Comparison of ENCODE assay signal across 8 mouse cellular contexts in the genomic region with DNA sequence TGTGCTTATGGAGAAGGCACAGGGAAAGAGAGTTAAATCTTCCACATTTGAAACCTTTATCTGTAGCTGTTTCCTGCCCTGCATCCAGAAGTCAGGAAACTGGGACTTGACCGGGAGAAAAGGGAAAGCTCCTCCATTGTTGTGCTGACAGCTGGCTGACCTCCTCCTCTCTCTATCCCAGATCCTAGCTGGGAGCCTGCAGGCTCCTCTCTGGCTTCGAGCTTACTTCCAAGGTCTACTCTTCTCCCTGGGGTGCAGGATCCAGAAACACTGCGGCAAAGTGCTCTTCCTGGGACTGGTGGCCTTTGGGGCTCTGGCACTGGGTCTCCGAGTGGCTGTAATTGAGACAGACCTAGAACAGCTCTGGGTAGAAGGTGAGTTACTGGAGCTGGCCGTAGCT. TPM values are rescaled to one million over a fixed set of nuclear protein-coding genes. Genes with fewer than 3 reads are reported as not detected.
DNase-seq lines count a peak whose midpoint lies in the region; ATAC-seq lines count a peak whose summit lies in the region.

No protein-coding gene starts in this region.

- WGBS in embryonic facial prominence, embryonic 14.5 days: 9% methylated on average over 5 of the region's 5 CpGs
- WGBS in hindbrain, embryonic 15.5 days: 6% methylated on average over 5 of the region's 5 CpGs
- WGBS in midbrain, embryonic 16.5 days: 11% methylated on average over 5 of the region's 5 CpGs

- ATAC-seq in embryonic facial prominence, embryonic 14.5 days (ENCODE audit: low read depth): no peak
- ATAC-seq in hindbrain, embryonic 15.5 days (ENCODE audit: low FRiP score, low read depth): 0 out of 2 replicates have a peak, but pooled peaks have one; percentile 10
- no peak; the same call in 1 of the 2 replicates for ATAC-seq in midbrain, embryonic 16.5 days
- ATAC-seq in granulocyte monocyte progenitor cell, adult 5-6 weeks (replicated peaks; ENCODE audit: poor library complexity, severe bottlenecking): no peak

- peak; percentile 40 for DNase-seq in adrenal gland, postnatal 14 days
- DNase-seq in adrenal gland, adult 8-10 months: no peak
- DNase-seq in embryonic facial prominence, embryonic 14.5 days (ENCODE audit: low spot score): no peak
- DNase-seq in layer of hippocampus, postnatal 14 days (ENCODE audit: low spot score in 2 of 2): no peak
- no peak for DNase-seq in left cerebral cortex, postnatal 4 days

- intact Hi-C loops in left cerebral cortex, postnatal 4 days (cut with DNase I): no loop called here

- H3K9me3 ChIP-seq in embryonic facial prominence, embryonic 14.5 days (ENCODE audit: control insufficient read depth, low read length): no peaks in the 10 kb centered on the region
- H3K9me3 ChIP-seq in hindbrain, embryonic 15.5 days: no peaks in the 10 kb centered on the region
- no peaks in the 10 kb centered on the region for H3K9me3 ChIP-seq in midbrain, embryonic 16.5 days (replicated peaks; ENCODE audit: control insufficient read depth, low read length, poor library complexity, severe bottlenecking)

- no peaks in the 10 kb centered on the region for H3K36me3 ChIP-seq in embryonic facial prominence, embryonic 14.5 days (ENCODE audit: control insufficient read depth, insufficient read depth, low read length)
- no peaks in the 10 kb centered on the region for H3K36me3 ChIP-seq in hindbrain, embryonic 15.5 days
- peaks cover 2% of the 10 kb centered on the region; the same call in 1 of the 2 replicates for H3K36me3 ChIP-seq in midbrain, embryonic 16.5 days (ENCODE audit: control insufficient read depth, insufficient read depth, low read length)

- H3K4me1 ChIP-seq in embryonic facial prominence, embryonic 14.5 days (ENCODE audit: control insufficient read depth, insufficient read depth, low read length): peaks cover 18% of the 10 kb centered on the region
- H3K4me1 ChIP-seq in hindbrain, embryonic 15.5 days (replicated peaks): peaks cover 34% of the 10 kb centered on the region
- peaks cover 21% of the 10 kb centered on the region for H3K4me1 ChIP-seq in midbrain, embryonic 16.5 days (ENCODE audit: control insufficient read depth, insufficient read depth, low read length)

- H3K4me3 ChIP-seq in embryonic facial prominence, embryonic 14.5 days (ENCODE audit: low read depth, low read length): peak overlapping the region; percentile 66
- H3K4me3 ChIP-seq in hindbrain, embryonic 15.5 days: peak overlapping the region; percentile 76
- peak overlapping the region; percentile 76 for H3K4me3 ChIP-seq in midbrain, embryonic 16.5 days (ENCODE audit: low read depth, low read length)

- no peaks in the 10 kb centered on the region for H3K27me3 ChIP-seq in embryonic facial prominence, embryonic 14.5 days (replicated peaks; ENCODE audit: control insufficient read depth, insufficient read depth, low read length)
- 0 out of 2 replicates have a peak, but pooled peaks cover 2% of the 10 kb centered on the region for H3K27me3 ChIP-seq in hindbrain, embryonic 15.5 days
- peaks cover 3% of the 10 kb centered on the region; the same call in 1 of the 2 replicates for H3K27me3 ChIP-seq in midbrain, embryonic 16.5 days (ENCODE audit: control insufficient read depth, insufficient read depth, low read depth, low read length)

- peak overlapping the region; percentile 74 for H3K9ac ChIP-seq in embryonic facial prominence, embryonic 14.5 days (ENCODE audit: low read depth, low read length)
- peak overlapping the region; percentile 70 for H3K9ac ChIP-seq in hindbrain, embryonic 15.5 days
- H3K9ac ChIP-seq in midbrain, embryonic 16.5 days (ENCODE audit: low read depth, low read length): peak overlapping the region; percentile 91

- peak overlapping the region; percentile 99 for H3K4me2 ChIP-seq in embryonic facial prominence, embryonic 14.5 days (ENCODE audit: low read depth, low read length)
- peak overlapping the region; percentile 92 for H3K4me2 ChIP-seq in hindbrain, embryonic 15.5 days
- H3K4me2 ChIP-seq in midbrain, embryonic 16.5 days (ENCODE audit: low read length): peak overlapping the region; percentile 92

- H3K27ac ChIP-seq in embryonic facial prominence, embryonic 14.5 days (replicated peaks; ENCODE audit: low read depth, low read length): peak overlapping the region; percentile 57; the same call in 1 of the 2 replicates
- H3K27ac ChIP-seq in hindbrain, embryonic 15.5 days (replicated peaks): peak overlapping the region; percentile 52
- H3K27ac ChIP-seq in midbrain, embryonic 16.5 days (ENCODE audit: low read length): peak overlapping the region; percentile 45; the same call in 1 of the 2 replicates

RNA-seq across cellular contexts. Expression of a gene that starts 0.8 kb away (rescaled TPM):
- 7.9 and 8.3 TPM in 2 replicates for total RNA-seq in adrenal gland, postnatal 14 days (2021)
- 1 to 10 TPM; 3.8 to 9.0 (median 8.3) TPM for total RNA-seq in adrenal gland, adult 8-10 months (2022)
- polyA plus RNA-seq in embryonic facial prominence, embryonic 14.5 days (2014; fragmentation: Nextera tagmentation; extraction: Ambion mirVana): 9.0 and 11.0 TPM in 2 replicates
- polyA plus RNA-seq in hindbrain, embryonic 15.5 days (2015; fragmentation: Nextera tagmentation; extraction: Ambion mirVana): 7.3 and 8.0 TPM in 2 replicates
- 7.4 and 9.5 TPM in 2 replicates for polyA plus RNA-seq in midbrain, embryonic 16.5 days (2015; fragmentation: Nextera tagmentation; extraction: Ambion mirVana)
- total RNA-seq in layer of hippocampus, postnatal 14 days (2021): 1 to 10 TPM; 1.9 to 3.6 TPM
- 1 to 10 TPM; 5.8 to 6.5 TPM for total RNA-seq in left cerebral cortex, postnatal 4 days (2021)
- total RNA-seq in granulocyte monocyte progenitor cell, adult 5-6 weeks (2014; fragmentation: Nextera tagmentation): 0.97 TPM in 1 of 2 replicates, not detected in the other
- not detected in 2 replicates for total RNA-seq in granulocyte monocyte progenitor cell, adult 5-6 weeks (2017)

RNA-seq across cellular contexts. Expression of a gene that starts 28.9 kb away (rescaled TPM):
- total RNA-seq in adrenal gland, postnatal 14 days (2021): 6.3 and 10.2 TPM in 2 replicates
- total RNA-seq in adrenal gland, adult 8-10 months (2022): 10 to 100 TPM in 1 of 4 experiments, 1 to 10 TPM in 3; 6.6 to 11.4 (median 9.1) TPM
- polyA plus RNA-seq in embryonic facial prominence, embryonic 14.5 days (2014; fragmentation: Nextera tagmentation; extraction: Ambion mirVana): 6.6 and 7.0 TPM in 2 replicates
- 4.7 and 5.1 TPM in 2 replicates for polyA plus RNA-seq in hindbrain, embryonic 15.5 days (2015; fragmentation: Nextera tagmentation; extraction: Ambion mirVana)
- 3.9 and 4.0 TPM in 2 replicates for polyA plus RNA-seq in midbrain, embryonic 16.5 days (2015; fragmentation: Nextera tagmentation; extraction: Ambion mirVana)
- 1 to 10 TPM; 9.4 to 9.9 TPM for total RNA-seq in layer of hippocampus, postnatal 14 days (2021)
- total RNA-seq in left cerebral cortex, postnatal 4 days (2021): 1 to 10 TPM; 8.0 to 8.4 TPM
- 5.0 and 14.5 TPM in 2 replicates for total RNA-seq in granulocyte monocyte progenitor cell, adult 5-6 weeks (2014; fragmentation: Nextera tagmentation)
- total RNA-seq in granulocyte monocyte progenitor cell, adult 5-6 weeks (2017): 6.9 and 7.2 TPM in 2 replicates

RNA-seq across cellular contexts. Expression of a gene that starts 29.9 kb away (rescaled TPM):
- total RNA-seq in adrenal gland, postnatal 14 days (2021): not detected in 2 replicates
- total RNA-seq in adrenal gland, adult 8-10 months (2022): not detected
- polyA plus RNA-seq in embryonic facial prominence, embryonic 14.5 days (2014; fragmentation: Nextera tagmentation; extraction: Ambion mirVana): 0.30 and 0.84 TPM in 2 replicates
- polyA plus RNA-seq in hindbrain, embryonic 15.5 days (2015; fragmentation: Nextera tagmentation; extraction: Ambion mirVana): 0.31 and 1.1 TPM in 2 replicates
- 0.46 and 1.1 TPM in 2 replicates for polyA plus RNA-seq in midbrain, embryonic 16.5 days (2015; fragmentation: Nextera tagmentation; extraction: Ambion mirVana)
- total RNA-seq in layer of hippocampus, postnatal 14 days (2021): 1 to 10 TPM in 1 of 2 experiments, under 1 TPM in 1; 0.95 to 2.3 TPM
- total RNA-seq in left cerebral cortex, postnatal 4 days (2021): under 1 TPM; 0.52 to 0.58 TPM
- total RNA-seq in granulocyte monocyte progenitor cell, adult 5-6 weeks (2014; fragmentation: Nextera tagmentation): 0.77 TPM in 1 of 2 replicates, not detected in the other
- not detected in 2 replicates for total RNA-seq in granulocyte monocyte progenitor cell, adult 5-6 weeks (2017)

RNA-seq across cellular contexts. Expression of a gene that starts 37.1 kb away (rescaled TPM):
- 8.4 and 19.0 TPM in 2 replicates for total RNA-seq in adrenal gland, postnatal 14 days (2021)
- total RNA-seq in adrenal gland, adult 8-10 months (2022): 10 to 100 TPM in 1 of 4 experiments, 1 to 10 TPM in 3; 4.5 to 18.0 (median 5.8) TPM
- polyA plus RNA-seq in embryonic facial prominence, embryonic 14.5 days (2014; fragmentation: Nextera tagmentation; extraction: Ambion mirVana): 5.1 and 5.6 TPM in 2 replicates
- polyA plus RNA-seq in hindbrain, embryonic 15.5 days (2015; fragmentation: Nextera tagmentation; extraction: Ambion mirVana): 24.9 and 25.0 TPM in 2 replicates
- 18.7 TPM in 2 replicates for polyA plus RNA-seq in midbrain, embryonic 16.5 days (2015; fragmentation: Nextera tagmentation; extraction: Ambion mirVana)
- 10 to 100 TPM; 11.6 to 13.8 TPM for total RNA-seq in layer of hippocampus, postnatal 14 days (2021)
- total RNA-seq in left cerebral cortex, postnatal 4 days (2021): 10 to 100 TPM; 19.4 to 21.4 TPM
- total RNA-seq in granulocyte monocyte progenitor cell, adult 5-6 weeks (2014; fragmentation: Nextera tagmentation): 1.5 and 2.2 TPM in 2 replicates
- 1.5 and 2.5 TPM in 2 replicates for total RNA-seq in granulocyte monocyte progenitor cell, adult 5-6 weeks (2017)

RNA-seq across cellular contexts. Expression of a gene that starts 59.4 kb away (rescaled TPM):
- 935 and 1,177 TPM in 2 replicates for total RNA-seq in adrenal gland, postnatal 14 days (2021)
- total RNA-seq in adrenal gland, adult 8-10 months (2022): 1,000 to 10,000 TPM in 2 of 4 experiments, 100 to 1,000 TPM in 2; 974 to 1,059 (median 1,012) TPM
- polyA plus RNA-seq in embryonic facial prominence, embryonic 14.5 days (2014; fragmentation: Nextera tagmentation; extraction: Ambion mirVana): 1,243 and 1,364 TPM in 2 replicates
- polyA plus RNA-seq in hindbrain, embryonic 15.5 days (2015; fragmentation: Nextera tagmentation; extraction: Ambion mirVana): 468 and 502 TPM in 2 replicates
- polyA plus RNA-seq in midbrain, embryonic 16.5 days (2015; fragmentation: Nextera tagmentation; extraction: Ambion mirVana): 381 and 382 TPM in 2 replicates
- total RNA-seq in layer of hippocampus, postnatal 14 days (2021): 100 to 1,000 TPM; 436 to 472 TPM
- 100 to 1,000 TPM; 774 to 852 TPM for total RNA-seq in left cerebral cortex, postnatal 4 days (2021)
- total RNA-seq in granulocyte monocyte progenitor cell, adult 5-6 weeks (2014; fragmentation: Nextera tagmentation): 4,230 and 5,237 TPM in 2 replicates
- total RNA-seq in granulocyte monocyte progenitor cell, adult 5-6 weeks (2017): 2,283 and 2,839 TPM in 2 replicates
